Mouse (Mus musculus) embryonic facial prominence, embryonic 10.5 days (tissue): ENCODE results near the gene Atp6v1fnb. TPM values are rescaled to one million over a fixed set of nuclear protein-coding genes. Genes with fewer than 3 reads are reported as not detected.
A peak's percentile ranks its signal among the peaks of the same experiment; 100 is the strongest.

Experiments
- DNase-seq: peaks from one replicate; pipeline ENCODE4 v3.0.0-alpha.2; 2017; ENCODE audit warnings: low spot score
- H3K27ac ChIP-seq: fragments of 300-500 bp; sonication (generic); replicated peaks from 2 replicates; pipeline ENCODE4 v1.5.1; 2016; ENCODE audit warnings: mild to moderate bottlenecking
- H3K27me3 ChIP-seq: fragments of 300-500 bp; sonication (generic); replicated peaks from 2 replicates; pipeline ENCODE4 v1.6.1; 2016; ENCODE audit warnings: low read depth, mild to moderate bottlenecking; ENCODE audit not compliant: poor library complexity, severe bottlenecking
- H3K36me3 ChIP-seq: fragments of 300-500 bp; sonication (generic); replicated peaks from 2 replicates; pipeline ENCODE4 v1.6.1; 2016; ENCODE audit warnings: mild to moderate bottlenecking, moderate library complexity
- H3K4me1 ChIP-seq: fragments of 300-500 bp; sonication (generic); 2 replicates; pipeline ENCODE4 v1.6.1; 2016
- H3K4me3 ChIP-seq: fragments of 300-500 bp; sonication (generic); 2 replicates; pipeline ENCODE4 v1.5.1; 2016; ENCODE audit warnings: mild to moderate bottlenecking, moderate library complexity
- H3K9me3 ChIP-seq: fragments of 300-500 bp; sonication (generic); 2 replicates; pipeline ENCODE4 v1.6.1; 2016; ENCODE audit warnings: mild to moderate bottlenecking
- WGBS: fragments of 180-500 bp; shearing (Covaris S2); methylation state at CpG from one replicate; pipeline ENCODE4 v1.1.7; 2016; 5-methylcytosine and 5-hydroxymethylcytosine counted together
- polyA plus RNA-seq: library from polyadenylated mRNA; unstranded; fragments of >200 nt; fragmentation: Nextera tagmentation; extraction: Ambion mirVana; gene quantifications from 2 replicates; pipeline ENCODE4 v1.2.1, GENCODE M21; 2016

Atp6v1fnb gene
- polyA plus RNA-seq, result 0.28 TPM in 1 of 2 replicates, not detected in the other

- DNase-seq, result no peak
- WGBS, result 96% methylated on average over 4 of the region's 4 CpGs
- Histone ChIP-seq H3K36me3 (peaks cover 27% of the 10 kb centered on the region), H3K4me1 (peaks cover 26% of the 10 kb centered on the region), H3K9me3 (no peaks in the 10 kb centered on the region), H3K27me3 (peaks cover 13% of the 10 kb centered on the region), H3K27ac (no peak within 1 kb of the TSS), H3K4me3 (no peak within 1 kb of the TSS)
Observed at GRCm38 (mm10) chr6:29471137-29471536, at the start of gene Atp6v1fnb. Atp6v1fnb (plus strand) TSS chr6:29471437.

GRCm38 (mm10) chr6:29425118-29425517 lies 46.1 kb upstream of the Atp6v1fnb start:
- 86% methylated on average over 8 of the region's 8 CpGs for WGBS
- no peaks in the 10 kb centered on the region for H3K36me3 ChIP-seq
- no peak overlapping the region for H3K27ac ChIP-seq
- H3K4me3 ChIP-seq, result no peak overlapping the region
- H3K27me3 ChIP-seq, result peaks cover 4% of the 10 kb centered on the region; the same call in 1 of the 2 replicates
- no peaks in the 10 kb centered on the region for H3K9me3 ChIP-seq
- H3K4me1 ChIP-seq, result no peaks in the 10 kb centered on the region
- no peak for DNase-seq

GRCm38 (mm10) chr6:29426331-29426730 lies 44.9 kb upstream of the Atp6v1fnb start:
- H3K27me3 ChIP-seq, result peaks cover 16% of the 10 kb centered on the region
- H3K27ac ChIP-seq, result no peak overlapping the region
- H3K4me3 ChIP-seq, result no peak overlapping the region
- WGBS, result 72% methylated on average over 6 of the region's 6 CpGs
- H3K36me3 ChIP-seq, result no peaks in the 10 kb centered on the region
- no peak for DNase-seq
- H3K9me3 ChIP-seq, result no peaks in the 10 kb centered on the region
- peaks cover 9% of the 10 kb centered on the region for H3K4me1 ChIP-seq

GRCm38 (mm10) chr6:29428171-29428570 lies 43.1 kb upstream of the Atp6v1fnb start:
- no peaks in the 10 kb centered on the region for H3K9me3 ChIP-seq
- no peaks in the 10 kb centered on the region for H3K36me3 ChIP-seq
- H3K27me3 ChIP-seq, result peaks cover 35% of the 10 kb centered on the region
- 64% methylated on average over 4 of the region's 4 CpGs for WGBS
- H3K27ac ChIP-seq, result no peak overlapping the region
- DNase-seq, result no peak
- H3K4me3 ChIP-seq, result no peak overlapping the region
- peaks cover 27% of the 10 kb centered on the region for H3K4me1 ChIP-seq

- peaks cover 62% of the 10 kb centered on the region for H3K27me3 ChIP-seq
- peaks cover 54% of the 10 kb centered on the region for H3K4me1 ChIP-seq
- H3K9me3 ChIP-seq, result no peaks in the 10 kb centered on the region
- no peak overlapping the region for H3K27ac ChIP-seq
- 46% methylated on average over 15 of the region's 15 CpGs for WGBS
- H3K36me3 ChIP-seq, result no peaks in the 10 kb centered on the region
- no peak for DNase-seq
- no peak overlapping the region for H3K4me3 ChIP-seq
Observed at GRCm38 (mm10) chr6:29430681-29431420, 40.4 kb upstream of the Atp6v1fnb start.

GRCm38 (mm10) chr6:29431473-29431872 lies 39.8 kb upstream of the Atp6v1fnb start:
- H3K27ac ChIP-seq, result no peak overlapping the region
- no peak overlapping the region for H3K4me3 ChIP-seq
- H3K27me3 ChIP-seq, result peaks cover 68% of the 10 kb centered on the region
- H3K4me1 ChIP-seq, result peaks cover 60% of the 10 kb centered on the region
- WGBS, result 17% methylated on average over 5 of the region's 5 CpGs
- no peaks in the 10 kb centered on the region for H3K36me3 ChIP-seq
- DNase-seq, result peak; percentile 28
- no peaks in the 10 kb centered on the region for H3K9me3 ChIP-seq

GRCm38 (mm10) chr6:29432156-29432555 lies 39.1 kb upstream of the Atp6v1fnb start:
- DNase-seq, result no peak
- Histone ChIP-seq H3K27ac (no peak overlapping the region), H3K9me3 (no peaks in the 10 kb centered on the region), H3K4me1 (peaks cover 67% of the 10 kb centered on the region), H3K36me3 (no peaks in the 10 kb centered on the region), H3K4me3 (no peak overlapping the region), H3K27me3 (peaks cover 69% of the 10 kb centered on the region)
- 43% methylated on average over 3 of the region's 3 CpGs for WGBS

- Histone ChIP-seq H3K4me3 (peak overlapping the region; percentile 64), H3K27me3 (peaks cover 69% of the 10 kb centered on the region), H3K27ac (peak overlapping the region; percentile 78), H3K36me3 (no peaks in the 10 kb centered on the region), H3K9me3 (no peaks in the 10 kb centered on the region), H3K4me1 (peaks cover 69% of the 10 kb centered on the region)
- DNase-seq, result no peak
Observed at GRCm38 (mm10) chr6:29432676-29433037, 38.6 kb upstream of the Atp6v1fnb start.

- DNase-seq, result peak; percentile 61
- Histone ChIP-seq H3K27ac (peak within 1 kb of the TSS; percentile 78), H3K4me1 (peaks cover 69% of the 10 kb centered on the region), H3K27me3 (peaks cover 69% of the 10 kb centered on the region), H3K36me3 (no peaks in the 10 kb centered on the region), H3K9me3 (no peaks in the 10 kb centered on the region), H3K4me3 (peak within 1 kb of the TSS; percentile 64)
- under 1% methylated on average over 77 of the region's 77 CpGs for WGBS
Observed at GRCm38 (mm10) chr6:29433038-29433803, 38.0 kb upstream of the Atp6v1fnb start, which contains the start of gene Flnc. Flnc (plus strand) TSS chr6:29433256.

- 2% methylated on average over 27 of the region's 27 CpGs for WGBS
- Histone ChIP-seq H3K36me3 (0 out of 2 replicates have a peak, but pooled peaks cover 1% of the 10 kb centered on the region), H3K27me3 (peaks cover 69% of the 10 kb centered on the region), H3K4me1 (peaks cover 69% of the 10 kb centered on the region), H3K4me3 (peak overlapping the region; percentile 64), H3K9me3 (no peaks in the 10 kb centered on the region), H3K27ac (peak overlapping the region; percentile 78)
- peak; percentile 68 for DNase-seq
Observed at GRCm38 (mm10) chr6:29433804-29434795, 37.1 kb upstream of the Atp6v1fnb start.

- WGBS, result 3% methylated on average over 13 of the region's 13 CpGs
- Histone ChIP-seq H3K36me3 (peaks cover 5% of the 10 kb centered on the region; the same call in 1 of the 2 replicates), H3K9me3 (no peaks in the 10 kb centered on the region), H3K27ac (peak overlapping the region; percentile 78), H3K4me1 (peaks cover 72% of the 10 kb centered on the region), H3K27me3 (peaks cover 65% of the 10 kb centered on the region), H3K4me3 (peak overlapping the region; percentile 64)
- peak; percentile 68 for DNase-seq
Observed at GRCm38 (mm10) chr6:29434911-29435691, 36.1 kb upstream of the Atp6v1fnb start.
